Mouse (Mus musculus) induced T-regulatory cell, adult 2 months (primary cell): ENCODE results near the gene Wapl.

Experiments used
- DNase-seq: peaks from one replicate; pipeline ENCODE4 v3.0.0-alpha.2; 2012; ENCODE audit warnings: low read depth

Gene Wapl

GRCm38 (mm10) chr14:34774231-34774630 is 100.5 kb downstream of the Wapl start:
- no peak for DNase-seq

GRCm38 (mm10) chr14:34776719-34777385 is 103.1 kb downstream of the Wapl start:
- DNase-seq = peak; percentile 29

GRCm38 (mm10) chr14:34777810-34778209 is 104.1 kb downstream of the Wapl start:
- peak; percentile 88 for DNase-seq

GRCm38 (mm10) chr14:34778760-34779159 is 105.0 kb downstream of the Wapl start:
- no peak for DNase-seq

GRCm38 (mm10) chr14:34793406-34794037 is 119.8 kb downstream of the Wapl start:
- no peak for DNase-seq
